Mouse (Mus musculus): ENCODE measurements at regions not wholly inside any gene's neighbourhood (a gene's known extent, or its start where the extent isn't known, plus 50 kb on each side); places are given as distances from the start of the nearest gene placed in this dataset.

GRCm38 (mm10) chr3:62985033-62985432, 256.3 kb upstream of the Mme start:
- TF ChIP-seq POLR2A (IDR thresholded peaks at IDR 0.05; ENCODE audit: borderline replicate concordance, extremely low read depth, insufficient read depth, insufficient read length, poor library complexity, severe bottlenecking) (no peak), CTCF (IDR thresholded peaks at IDR 0.05; ENCODE audit: borderline replicate concordance, extremely low read depth, insufficient read depth, insufficient read length) (no peak)
- DNase-seq (ENCODE audit: low read depth) = no peak

DNA sequence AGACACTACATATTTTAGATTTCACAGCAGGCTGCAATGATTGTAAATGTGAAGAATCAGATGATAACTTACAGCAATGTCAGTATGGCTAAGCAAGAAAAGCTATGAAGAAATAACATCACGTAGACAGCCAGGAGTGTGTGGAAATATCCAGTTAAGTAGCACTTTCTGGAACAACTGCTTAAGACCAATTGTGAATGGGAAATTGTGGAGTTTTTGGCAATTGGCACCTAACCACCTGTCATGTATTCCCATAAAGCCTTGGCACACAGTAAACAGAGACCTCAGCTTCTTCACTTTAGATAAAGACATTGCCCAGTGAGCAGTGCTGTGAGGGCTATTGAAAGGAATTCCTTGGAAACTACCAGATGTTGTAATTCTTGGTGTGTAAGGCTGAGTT, 264.4 kb upstream of the Mme start:
- TF ChIP-seq POLR2A (IDR thresholded peaks at IDR 0.05; ENCODE audit: borderline replicate concordance, extremely low read depth, insufficient read depth, insufficient read length, poor library complexity, severe bottlenecking) (no peak), CTCF (IDR thresholded peaks at IDR 0.05; ENCODE audit: borderline replicate concordance, extremely low read depth, insufficient read depth, insufficient read length) (no peak)

DNA sequence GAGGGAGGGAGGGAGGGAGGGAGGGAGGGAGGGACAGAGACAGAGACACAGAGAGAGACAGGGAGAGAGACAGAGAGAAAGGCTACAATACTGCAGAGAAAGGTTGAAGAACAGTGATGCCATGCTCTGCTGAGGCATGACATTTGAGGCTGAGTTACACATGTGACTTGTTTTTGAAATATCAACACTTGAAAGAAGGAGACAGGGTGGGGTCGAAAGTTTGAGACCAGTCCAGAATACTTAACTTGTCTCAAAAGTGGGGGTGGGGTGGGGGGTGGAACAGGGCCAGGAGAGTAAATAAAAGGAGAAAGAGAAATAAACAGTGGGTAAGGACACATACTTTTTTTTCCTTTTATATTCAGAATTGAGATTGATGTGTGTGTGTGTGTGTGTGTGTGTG, 278.1 kb upstream of the Mme start:
- no peak for DNase-seq (ENCODE audit: low read depth)
- TF ChIP-seq POLR2A (IDR thresholded peaks at IDR 0.05; ENCODE audit: borderline replicate concordance, extremely low read depth, insufficient read depth, insufficient read length, poor library complexity, severe bottlenecking) (no peak), CTCF (IDR thresholded peaks at IDR 0.05; ENCODE audit: borderline replicate concordance, extremely low read depth, insufficient read depth, insufficient read length) (no peak)

More for the DNA sequence above, 264.4 kb upstream of the Mme start:
- DNase-seq (ENCODE audit: low read depth) = no peak

DNA sequence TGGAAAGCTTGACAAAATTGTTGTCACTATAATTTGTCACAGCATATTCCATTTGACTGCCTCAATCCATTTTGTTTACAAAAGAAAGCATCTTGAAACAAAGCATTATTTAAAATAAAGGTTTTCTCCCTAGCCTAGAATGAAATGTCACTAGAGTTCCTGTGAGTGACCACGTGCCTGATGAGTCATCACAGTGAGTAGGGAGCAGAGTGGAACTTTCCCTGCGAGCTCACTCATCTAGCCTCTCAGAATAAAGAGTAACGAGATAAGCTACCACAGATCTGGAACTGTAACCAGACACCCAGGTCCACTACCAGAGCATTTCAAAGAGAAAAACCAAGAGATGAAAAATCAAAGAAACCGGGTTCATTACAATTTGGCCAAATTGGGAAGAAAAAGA, 278.7 kb upstream of the Mme start:
- DNase-seq (ENCODE audit: low read depth) = no peak
- TF ChIP-seq POLR2A (IDR thresholded peaks at IDR 0.05; ENCODE audit: borderline replicate concordance, extremely low read depth, insufficient read depth, insufficient read length, poor library complexity, severe bottlenecking) = no peak
- no peak for TF ChIP-seq CTCF (IDR thresholded peaks at IDR 0.05; ENCODE audit: borderline replicate concordance, extremely low read depth, insufficient read depth, insufficient read length)

GRCm38 (mm10) chr3:62945356-62945755, 296.0 kb upstream of the Mme start:
- no peak for TF ChIP-seq POLR2A (IDR thresholded peaks at IDR 0.05; ENCODE audit: borderline replicate concordance, extremely low read depth, insufficient read depth, insufficient read length, poor library complexity, severe bottlenecking)
- no peak for TF ChIP-seq CTCF (IDR thresholded peaks at IDR 0.05; ENCODE audit: borderline replicate concordance, extremely low read depth, insufficient read depth, insufficient read length)
- DNase-seq (ENCODE audit: low read depth) = no peak

- peak; percentile 26 for DNase-seq (ENCODE audit: low read depth)
- TF ChIP-seq POLR2A (IDR thresholded peaks at IDR 0.05; ENCODE audit: borderline replicate concordance, extremely low read depth, insufficient read depth, insufficient read length, poor library complexity, severe bottlenecking) = no peak
- no peak for TF ChIP-seq CTCF (IDR thresholded peaks at IDR 0.05; ENCODE audit: borderline replicate concordance, extremely low read depth, insufficient read depth, insufficient read length)
These were observed 302.7 kb upstream of the Mme start for GRCm38 (mm10) chr3:62938601-62939000.

DNA sequence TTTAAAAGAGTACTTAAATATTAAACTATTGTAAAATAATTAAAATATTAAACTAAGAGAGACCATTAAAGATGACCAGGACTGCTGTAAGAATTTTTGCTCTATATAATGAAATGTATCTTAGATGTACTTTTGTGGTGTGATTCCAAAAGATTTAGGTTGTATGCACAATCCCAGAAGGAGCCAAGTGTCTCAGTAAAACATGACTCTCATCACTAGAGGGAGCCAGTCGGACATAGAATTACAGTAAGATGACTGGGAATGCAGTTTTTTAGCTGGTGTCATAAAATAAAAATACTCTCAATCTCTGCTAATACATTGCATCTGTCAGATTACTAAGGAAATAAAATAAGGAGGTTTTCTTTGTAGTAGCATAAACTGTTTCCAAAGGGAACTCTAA, 316.9 kb upstream of the Mme start:
- TF ChIP-seq POLR2A (IDR thresholded peaks at IDR 0.05; ENCODE audit: borderline replicate concordance, extremely low read depth, insufficient read depth, insufficient read length, poor library complexity, severe bottlenecking) = no peak
- peak; percentile 41; the same call in 1 of the 2 replicates for TF ChIP-seq CTCF (IDR thresholded peaks at IDR 0.05; ENCODE audit: borderline replicate concordance, extremely low read depth, insufficient read depth, insufficient read length)
- DNase-seq (ENCODE audit: low read depth) = peak; percentile 66

DNA sequence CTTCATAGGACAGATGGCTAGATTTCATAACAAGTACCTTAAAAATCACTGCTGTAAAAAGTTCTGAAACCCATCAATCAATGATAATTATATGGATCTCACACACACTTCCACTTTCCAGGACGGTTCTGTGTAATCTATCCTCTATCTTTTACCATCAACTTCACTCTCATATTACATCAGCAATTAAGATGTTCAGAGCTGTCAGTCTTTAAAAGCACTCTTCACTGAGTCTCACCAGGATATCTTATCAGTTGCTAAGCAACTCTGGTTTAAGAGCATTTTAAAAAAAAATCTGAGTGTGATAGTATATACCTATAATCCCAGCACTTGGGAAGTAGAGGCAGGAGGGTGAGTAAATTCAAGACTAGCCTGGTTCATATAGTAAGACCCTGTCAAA, 312.0 kb upstream of the Gpr149 start:
- DNase-seq (ENCODE audit: low read depth) = peak; percentile 37
- TF ChIP-seq POLR2A (IDR thresholded peaks at IDR 0.05; ENCODE audit: borderline replicate concordance, extremely low read depth, insufficient read depth, insufficient read length, poor library complexity, severe bottlenecking) (no peak), CTCF (IDR thresholded peaks at IDR 0.05; ENCODE audit: borderline replicate concordance, extremely low read depth, insufficient read depth, insufficient read length) (no peak)

DNA sequence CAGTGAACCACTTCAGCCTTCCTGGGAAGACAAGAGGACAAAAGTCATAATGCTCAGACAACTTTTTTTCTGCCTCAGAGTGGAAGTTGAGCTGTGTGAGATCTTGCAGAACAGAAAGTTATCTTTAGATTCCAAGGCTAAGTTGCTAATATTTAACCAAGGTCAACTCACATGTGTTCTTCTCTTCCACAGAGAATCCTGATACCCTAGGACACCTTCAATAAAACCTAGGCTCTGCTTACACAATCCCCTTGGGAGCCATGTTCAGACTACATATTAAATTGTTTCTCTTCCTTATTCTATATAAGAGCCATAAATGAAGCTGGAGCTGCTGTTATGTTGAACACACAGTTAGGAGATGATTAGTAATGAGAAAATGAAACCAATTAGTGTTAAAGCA, 280.2 kb upstream of the Gpr149 start:
- DNase-seq (ENCODE audit: low read depth) = no peak
- TF ChIP-seq POLR2A (IDR thresholded peaks at IDR 0.05; ENCODE audit: borderline replicate concordance, extremely low read depth, insufficient read depth, insufficient read length, poor library complexity, severe bottlenecking) (no peak), CTCF (IDR thresholded peaks at IDR 0.05; ENCODE audit: borderline replicate concordance, extremely low read depth, insufficient read depth, insufficient read length) (no peak)

DNA sequence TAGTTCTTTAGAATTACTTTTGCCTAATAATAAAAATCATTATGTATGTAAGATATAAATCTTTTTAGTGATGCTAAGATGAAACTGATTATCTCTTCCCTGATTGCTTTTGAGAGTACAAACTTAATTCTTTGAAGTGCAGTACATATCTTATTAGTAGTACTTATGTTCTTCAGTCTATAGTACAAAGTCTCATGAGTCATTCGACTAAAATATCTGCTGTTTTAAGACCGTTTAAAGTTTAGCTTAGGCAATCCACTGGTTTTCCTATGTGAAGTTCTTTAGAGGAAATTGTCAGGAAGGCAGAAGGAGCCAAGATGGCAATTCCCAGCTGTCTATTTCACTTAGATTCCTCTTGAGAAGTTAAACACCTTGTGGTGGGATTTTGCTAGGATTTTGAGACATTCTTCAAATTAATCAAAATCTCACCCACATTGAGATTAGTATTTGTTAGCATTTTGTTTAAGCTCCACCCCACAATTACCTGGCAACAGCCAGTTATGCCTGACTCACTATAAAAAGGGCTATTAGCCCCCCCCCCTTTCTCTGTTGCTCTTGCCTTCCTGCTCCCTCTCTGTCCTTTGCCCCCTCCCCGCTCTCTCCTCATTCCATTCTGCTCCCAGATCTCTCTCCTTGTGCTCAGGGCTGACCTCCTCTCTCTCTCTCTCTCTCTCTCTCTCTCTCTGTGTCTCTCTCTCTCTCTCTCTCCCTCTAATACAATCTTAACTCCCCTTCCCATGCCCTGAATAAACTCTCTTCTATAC, 277.6 kb upstream of the Gpr149 start:
- no peak for TF ChIP-seq CTCF (IDR thresholded peaks at IDR 0.05; ENCODE audit: borderline replicate concordance, extremely low read depth, insufficient read depth, insufficient read length)
- no peak for TF ChIP-seq POLR2A (IDR thresholded peaks at IDR 0.05; ENCODE audit: borderline replicate concordance, extremely low read depth, insufficient read depth, insufficient read length, poor library complexity, severe bottlenecking)
- DNase-seq (ENCODE audit: low read depth) = no peak

GRCm38 (mm10) chr3:62860731-62861130, 255.8 kb upstream of the Gpr149 start:
- TF ChIP-seq CTCF (IDR thresholded peaks at IDR 0.05; ENCODE audit: borderline replicate concordance, extremely low read depth, insufficient read depth, insufficient read length) (peak; percentile 72; the same call in 1 of the 2 replicates), POLR2A (IDR thresholded peaks at IDR 0.05; ENCODE audit: borderline replicate concordance, extremely low read depth, insufficient read depth, insufficient read length, poor library complexity, severe bottlenecking) (no peak)

More at GRCm38 (mm10) chr3:62860731-62861130, 255.8 kb upstream of the Gpr149 start:
- DNase-seq (ENCODE audit: low read depth) = peak; percentile 73
